Mouse (Mus musculus) cerebellum, adult 8-10 months (tissue): ENCODE results near the gene Fgfr2.
"Not testable (repeated sequence)": the region's sequence is repeated elsewhere in the genome, so short reads cannot be mapped to it uniquely, and the experiment has no call there.

Source experiments
- DNase-seq: peaks from one replicate; pipeline ENCODE4 v3.0.0; 2022

Gene Fgfr2

DNA sequence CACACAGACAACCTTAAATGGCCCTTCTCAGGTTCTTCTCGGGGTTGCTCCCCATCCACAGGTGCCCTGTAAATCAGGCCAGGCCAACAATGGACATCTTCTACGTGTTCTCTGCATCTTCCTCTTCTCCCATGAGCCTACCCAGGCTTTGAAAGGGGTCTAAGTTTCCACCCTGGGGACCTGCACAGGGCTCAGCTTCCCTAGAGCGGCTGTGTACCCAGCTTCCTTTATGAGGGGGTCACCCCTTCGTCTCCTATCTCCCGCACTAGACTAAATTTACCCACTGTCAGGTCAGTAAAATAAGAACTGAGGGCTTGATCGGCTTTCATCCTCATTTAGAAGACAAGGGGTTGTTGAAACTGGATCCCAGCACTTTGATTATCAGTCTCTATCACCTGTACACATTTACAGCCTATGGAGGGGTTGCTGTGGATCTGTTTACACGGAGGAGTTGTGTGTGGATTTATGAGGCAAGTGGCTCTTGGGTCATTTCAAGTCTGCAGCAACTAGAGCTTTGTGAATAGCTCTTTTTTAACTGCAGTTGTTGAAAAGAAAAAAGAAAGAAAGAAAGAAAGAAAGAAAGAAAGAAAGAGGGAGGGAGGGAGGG is 2969.7 kb downstream of the Fgfr2 start:
- no peak for DNase-seq

DNA sequence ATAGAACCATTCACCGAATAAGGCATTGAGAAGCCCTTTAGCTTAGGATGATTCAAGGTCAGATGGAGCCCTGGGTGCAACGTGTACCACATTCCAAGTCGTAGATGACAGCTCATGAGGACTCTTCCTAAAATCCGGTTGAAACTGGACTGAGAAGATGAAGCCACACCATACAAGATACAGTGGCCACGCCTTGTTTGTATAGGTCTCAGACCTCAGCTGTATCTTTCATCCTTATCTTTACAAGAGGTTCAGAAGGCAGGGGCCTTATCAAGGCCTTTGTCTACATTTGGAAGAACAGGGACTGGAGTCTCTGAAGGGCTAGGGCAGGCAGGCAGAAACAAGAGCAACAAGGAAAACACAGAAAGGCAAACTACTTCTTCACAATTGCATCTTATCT is 2974.2 kb downstream of the Fgfr2 start:
- no peak for DNase-seq

DNA sequence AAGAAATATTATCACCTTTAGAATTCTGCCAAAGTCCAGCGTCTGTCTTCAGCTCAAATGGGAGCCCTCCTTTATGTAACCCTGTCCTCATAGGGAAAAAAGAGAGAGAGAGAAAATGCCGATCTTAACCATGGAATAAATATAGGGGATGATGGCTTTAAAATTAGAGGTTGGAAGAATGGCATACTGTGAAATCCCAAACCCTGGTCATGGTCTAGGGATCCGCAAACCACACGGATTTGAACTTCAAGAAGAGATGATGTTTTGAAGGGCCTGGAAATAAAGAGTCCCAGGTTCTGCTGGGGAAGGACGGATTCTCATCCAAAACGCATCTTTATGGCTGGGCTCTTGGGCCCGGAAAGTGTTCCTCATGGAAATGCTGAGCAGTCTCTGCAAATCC is 2975.9 kb downstream of the Fgfr2 start:
- DNase-seq = no peak

DNA sequence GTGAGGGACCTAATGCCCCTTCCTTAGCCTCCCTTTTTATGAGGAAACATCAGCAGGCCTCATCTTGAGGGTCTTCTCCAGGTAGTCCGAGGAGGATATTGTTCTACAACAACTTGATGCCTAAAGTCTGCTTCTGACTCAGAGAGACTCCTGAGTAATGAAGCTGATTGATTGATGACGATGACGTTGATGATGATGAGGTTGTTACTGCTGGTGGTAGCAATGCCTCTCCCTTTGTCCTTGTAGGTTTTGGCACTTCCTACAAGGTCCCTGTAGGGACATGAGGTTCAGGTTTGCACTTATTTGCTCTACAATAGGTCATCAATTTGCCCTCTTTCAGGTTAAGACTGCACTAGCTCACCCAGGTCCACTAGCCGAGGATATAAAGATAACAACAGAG is 2977.9 kb downstream of the Fgfr2 start:
- DNase-seq = no peak

DNA sequence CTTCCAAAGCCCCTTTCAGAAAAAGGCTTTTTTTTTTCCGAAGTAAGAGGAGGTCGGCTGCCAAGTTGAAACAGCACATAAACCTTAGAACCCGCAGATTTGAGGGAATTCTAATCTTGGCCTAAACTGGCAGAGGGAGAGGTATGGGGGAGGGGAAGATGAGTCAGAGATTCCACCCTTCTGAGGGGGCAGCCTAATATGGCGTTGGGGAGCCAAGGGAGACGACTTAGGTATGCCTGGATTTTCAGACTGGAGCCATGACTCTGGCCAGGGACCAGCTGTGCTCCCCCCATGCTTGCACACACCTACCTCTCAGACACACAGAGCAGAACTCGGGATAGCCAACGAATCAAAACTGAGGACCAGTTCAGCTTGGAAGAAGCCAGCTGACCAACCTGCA is 2979.8 kb downstream of the Fgfr2 start:
- no peak for DNase-seq

DNA sequence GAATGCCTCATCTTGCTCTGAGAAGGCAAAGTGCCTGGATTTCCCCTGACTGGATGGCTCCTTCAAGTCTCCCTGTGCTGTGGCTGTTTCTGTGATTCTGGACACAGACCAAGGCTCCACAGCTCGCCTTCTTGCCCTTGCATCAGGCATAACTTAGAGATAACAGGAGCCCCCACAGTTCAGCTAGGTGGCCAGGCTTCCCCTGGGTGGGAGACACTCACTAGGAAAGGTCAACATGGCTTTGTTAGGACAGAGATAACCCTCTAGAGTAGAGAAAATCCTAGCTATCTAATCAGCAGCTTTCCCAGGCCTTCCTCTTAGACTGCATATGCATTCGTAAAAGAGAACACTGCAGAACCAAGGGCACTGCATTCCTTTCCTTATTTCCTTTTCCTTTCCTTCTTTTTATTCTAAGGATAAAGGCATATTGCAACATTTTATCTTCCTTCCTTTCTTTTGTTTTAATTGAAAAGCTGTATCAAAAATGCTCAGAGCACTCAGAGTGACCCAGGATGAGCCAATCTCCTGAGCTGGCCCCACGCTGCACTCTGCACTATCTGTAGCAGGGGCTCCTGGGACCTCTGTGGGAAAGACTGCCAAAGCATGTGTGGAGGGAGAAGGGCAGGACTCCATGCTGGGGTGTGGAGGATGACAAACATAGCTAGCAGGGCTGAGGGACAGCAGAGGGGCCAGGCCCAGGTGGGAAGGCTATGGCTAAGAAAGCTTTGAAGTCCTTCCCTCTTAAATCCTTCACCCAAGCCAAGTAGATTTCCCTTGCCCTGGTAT is 2981.9 kb downstream of the Fgfr2 start:
- DNase-seq = no peak

DNA sequence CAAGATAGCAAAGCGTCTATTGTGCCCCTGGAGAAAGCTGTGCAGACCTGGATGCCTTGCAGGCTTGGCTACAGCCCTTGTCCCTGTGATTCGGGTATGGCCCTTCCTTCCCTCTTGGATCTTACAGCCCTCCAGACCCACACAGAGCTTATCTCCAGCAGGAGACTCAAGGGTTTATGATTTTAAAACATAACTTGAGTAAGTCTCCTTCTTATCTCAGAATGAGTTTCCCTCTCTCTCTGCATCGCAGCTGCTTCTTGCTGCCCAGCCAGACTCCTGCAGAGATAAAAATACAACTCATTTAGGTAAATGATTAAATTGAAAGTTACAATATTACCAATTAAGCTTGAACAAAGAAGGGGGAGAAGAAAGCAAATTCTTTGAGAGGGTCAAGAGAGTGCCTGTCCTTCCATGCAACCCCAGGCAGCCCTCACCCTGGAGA is 2988.2 kb downstream of the Fgfr2 start:
- DNase-seq = no peak

DNA sequence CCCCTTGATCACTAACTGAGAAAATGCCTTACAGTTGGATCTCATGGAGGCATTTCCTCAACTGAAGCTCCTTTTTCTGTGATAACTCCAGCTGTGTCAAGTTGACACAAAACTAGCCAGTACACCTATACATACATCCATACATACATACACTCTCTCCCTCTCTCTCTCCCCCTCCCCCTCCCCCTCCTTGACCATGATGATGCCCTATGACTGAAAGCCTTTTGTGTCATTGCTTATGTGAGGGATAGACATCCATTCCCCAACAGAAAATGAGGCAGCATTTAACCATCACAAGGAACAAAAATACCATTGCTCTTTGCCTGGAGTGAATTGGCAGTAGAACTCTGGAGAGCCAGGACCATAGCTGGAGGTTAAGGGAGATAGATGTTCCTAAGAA is 2988.7 kb downstream of the Fgfr2 start:
- DNase-seq = not testable (repeated sequence)

DNA sequence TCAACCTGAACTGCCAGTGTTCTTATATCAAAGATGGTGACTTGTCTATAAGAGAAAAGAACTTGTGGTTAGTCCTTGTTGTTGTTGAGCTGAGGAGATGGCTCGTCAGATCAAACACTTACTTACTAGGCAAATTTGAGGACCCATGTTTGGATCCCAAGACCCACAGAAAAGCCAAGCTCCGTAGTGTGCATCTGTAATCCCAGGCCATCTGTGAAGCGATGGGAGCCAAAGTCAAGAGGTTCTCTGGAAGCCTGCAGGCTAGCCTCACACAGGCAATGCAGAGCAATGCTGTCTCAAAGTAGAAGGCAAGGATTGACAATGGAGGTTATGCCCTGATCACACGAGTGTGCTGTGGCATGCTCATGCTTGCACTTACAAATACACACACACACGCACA is 2992.9 kb downstream of the Fgfr2 start:
- DNase-seq = peak; percentile 5

DNA sequence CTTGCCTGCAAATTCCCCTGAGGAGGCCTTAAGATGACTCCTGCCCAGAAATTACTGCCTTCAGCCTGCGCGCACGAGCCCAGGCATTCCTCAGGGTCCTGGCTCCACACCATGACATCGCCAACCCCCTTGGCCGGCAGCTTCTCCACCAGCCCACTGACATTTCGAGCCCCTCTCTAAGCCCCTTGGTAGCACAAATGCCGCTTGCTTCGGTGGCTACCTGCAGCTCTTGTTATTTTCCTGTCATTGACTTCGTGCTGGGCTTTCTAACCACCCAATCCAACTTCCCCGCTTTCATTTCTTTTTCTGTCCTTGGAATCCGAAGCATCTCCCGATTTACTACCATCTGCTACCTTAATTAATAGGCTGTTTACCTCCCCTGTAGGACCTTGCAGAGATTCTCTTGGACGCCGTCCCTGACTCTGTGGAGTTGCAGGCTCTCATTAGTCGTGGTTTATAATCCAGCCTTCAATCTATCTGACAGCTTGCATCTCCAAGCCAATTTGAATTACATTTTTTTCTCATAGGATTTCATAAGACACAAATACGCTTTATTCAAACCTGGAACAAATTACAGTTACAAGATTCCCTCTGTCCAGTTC is 2993.7 kb downstream of the Fgfr2 start:
- peak; percentile 15 for DNase-seq

DNA sequence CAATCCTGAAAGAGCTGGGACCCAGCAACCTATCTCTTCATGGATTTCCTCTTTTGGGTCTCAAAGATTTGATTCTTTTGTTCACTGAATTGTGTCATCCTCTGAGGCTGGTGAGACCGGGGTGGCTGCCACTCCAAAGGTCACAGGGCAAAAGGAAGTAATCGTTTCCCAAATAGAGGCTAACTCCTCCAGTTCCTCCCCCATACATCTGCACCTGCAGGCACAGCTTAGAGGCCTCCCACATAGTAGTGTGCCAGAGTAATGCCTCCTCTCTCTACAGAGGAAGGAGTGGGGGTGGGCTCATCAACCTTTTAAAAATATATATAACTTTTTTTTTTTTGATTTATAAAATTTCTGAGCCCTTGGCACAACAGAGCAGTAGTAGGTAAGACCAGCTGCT is 3001.6 kb downstream of the Fgfr2 start:
- DNase-seq = no peak

DNA sequence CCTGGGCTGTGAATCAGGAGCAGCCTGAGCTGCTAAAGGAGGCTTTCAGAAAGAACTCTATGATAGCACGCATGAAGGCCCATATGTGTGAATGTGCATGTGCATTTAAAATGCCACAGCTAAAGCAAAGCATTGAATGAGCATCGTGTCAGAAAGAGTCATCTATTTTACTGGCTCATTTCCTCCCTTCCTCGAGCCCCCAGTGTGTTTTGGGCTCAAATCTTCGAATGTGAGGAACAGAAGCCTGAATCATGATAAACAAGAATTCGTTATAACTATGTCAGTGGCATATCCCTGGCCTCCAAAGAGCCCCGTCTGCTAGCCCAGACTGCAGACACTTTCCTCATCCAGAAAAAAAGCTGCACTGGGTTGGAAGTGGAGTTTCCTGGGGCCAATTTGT is 3003.7 kb downstream of the Fgfr2 start:
- DNase-seq = no peak

DNA sequence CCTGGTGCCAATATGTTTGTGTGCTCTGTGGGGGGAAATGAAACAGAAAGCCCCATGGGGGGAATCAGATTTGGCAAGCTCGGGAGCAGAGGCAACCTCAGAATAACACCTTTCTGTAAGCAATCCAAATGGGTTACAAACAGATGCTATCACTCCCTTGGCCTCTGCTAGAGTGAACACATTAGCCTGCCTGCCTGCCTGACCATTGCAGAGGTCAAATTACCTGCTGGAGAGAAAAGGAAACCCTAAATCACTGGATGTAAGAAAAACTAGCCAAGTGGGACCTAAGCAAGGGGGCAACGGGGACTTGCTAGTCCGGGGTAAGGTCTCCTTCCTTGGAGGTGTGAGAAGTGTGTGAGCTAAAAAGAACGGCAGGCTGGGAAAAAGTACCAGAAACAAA is 3004.4 kb downstream of the Fgfr2 start:
- DNase-seq = no peak

DNA sequence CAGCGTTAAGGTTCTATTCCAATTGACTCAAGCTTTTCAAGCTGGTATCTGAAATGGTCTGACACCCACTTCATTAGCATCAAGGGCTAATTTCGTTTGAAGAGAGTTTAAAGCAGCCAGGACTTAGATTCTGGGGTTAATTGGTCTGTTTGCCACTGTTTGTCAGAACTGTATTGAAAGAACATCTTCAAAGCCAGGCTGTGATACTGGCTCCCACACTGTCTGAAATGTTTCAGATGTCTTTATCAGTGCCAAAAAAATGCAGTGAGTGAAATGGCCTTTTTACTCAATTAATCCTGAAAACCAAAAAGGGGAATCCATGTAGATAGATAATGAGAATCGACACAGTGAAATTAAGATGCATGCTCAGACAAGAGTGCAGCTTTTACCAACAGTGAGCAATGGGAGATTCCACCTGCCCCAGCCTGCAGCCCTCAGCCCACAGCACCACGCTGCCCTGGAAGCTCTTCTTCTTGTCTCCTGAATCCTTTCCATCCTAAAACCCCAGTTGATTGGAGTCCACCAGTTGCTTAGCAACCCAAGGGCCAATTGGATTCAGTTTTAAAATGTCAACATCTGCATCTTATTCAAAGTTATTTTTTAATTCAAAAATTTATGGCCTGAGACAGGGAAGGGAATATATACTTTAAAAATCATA is 3005.6 kb downstream of the Fgfr2 start:
- no peak for DNase-seq

DNA sequence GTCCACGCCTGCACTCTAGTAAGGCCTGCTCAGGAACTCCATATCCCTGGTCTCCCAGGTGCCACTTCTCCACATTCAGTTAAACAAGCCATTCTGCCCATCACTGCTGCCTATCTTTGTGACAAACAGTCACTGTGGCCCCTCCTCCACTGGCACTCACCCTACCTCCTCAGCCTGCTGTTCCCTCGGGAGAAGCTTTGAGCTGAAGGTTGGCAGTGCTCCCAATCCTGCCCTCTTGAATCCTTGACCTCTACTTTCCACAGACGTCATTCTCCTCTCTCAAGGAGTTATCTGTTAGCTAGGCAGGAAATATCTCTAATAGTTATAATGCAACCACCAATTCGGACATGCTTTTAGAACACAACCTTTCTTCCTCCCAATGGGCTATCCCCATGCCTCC is 3008.7 kb downstream of the Fgfr2 start:
- DNase-seq = no peak
